Mouse (Mus musculus) left cerebral cortex, adult 18-20 months (tissue): Measurements from ENCODE around the gene Foxo3. TPM values are rescaled to one million over a fixed set of nuclear protein-coding genes. Genes with fewer than 3 reads are reported as not detected.

Source experiments
- total RNA-seq, 2 experiments: library from RNA; stranded (reverse); gene quantifications; 2 replicates each; pipeline ENCODE4 v1.2.3; 2021

Foxo3 gene
- total RNA-seq, 2 experiments from 2014 or later, result 71.8 to 72.4 TPM

Other genes starting within 250 kb of the Foxo3 start
- gene Afg1l, start 201.8 kb upstream of the Foxo3 start, total RNA-seq, result 10 to 100 TPM; 11.9 to 12.0 TPM
- gene Snx3, start 225.3 kb upstream of the Foxo3 start, total RNA-seq, result 100 to 1,000 TPM; 197 to 203 TPM